Mouse (Mus musculus) T-helper 1 cell (primary cell): ENCODE results near the gene Cdkn2b.

Source experiments
- in situ Hi-C: fragments of 300-600 bp; cut with MboI, MseI; formaldehyde crosslinking; loops from one replicate; pipeline ENCODE4 v1.15.1; 2025; ENCODE audit warnings: high pct_unique_total_duplicates

Gene Cdkn2b

GRCm38 (mm10) chr4:89310491-89311254, at the start of gene Cdkn2b:
Gene Cdkn2b (minus strand): TSS chr4:89311039.
- in situ Hi-C loops, result loop anchor here (5.0 kb wide), 2 partner anchors 47 to 163 kb away; no protein-coding TSS in a partner anchor

- in situ Hi-C loops, result no loop called here
These were observed 49.5 kb upstream of the Cdkn2b start for GRCm38 (mm10) chr4:89360349-89360748.

- in situ Hi-C loops, result loop anchor here (5.0 to 10.0 kb wide), 3 partner anchors 47 to 217 kb away; partner anchors contain the start of genes Cdkn2a and Cdkn2b
These were observed 48.7 kb upstream of the Cdkn2b start for GRCm38 (mm10) chr4:89359506-89359905.

GRCm38 (mm10) chr4:89353935-89354334, 43.1 kb upstream of the Cdkn2b start:
- in situ Hi-C loops, result loop anchor here (10.0 kb wide), 1 partner anchor 59 kb away; the partner anchor contains the start of gene Cdkn2a

- in situ Hi-C loops, result loop anchor here (10.0 kb wide), 1 partner anchor 58 kb away; the partner anchor contains the start of gene Cdkn2a
These were observed 42.3 kb upstream of the Cdkn2b start for GRCm38 (mm10) chr4:89353071-89353582.

- in situ Hi-C loops, result loop anchor here (10.0 kb wide), 1 partner anchor 57 kb away; the partner anchor contains the start of gene Cdkn2a
These were observed 40.6 kb upstream of the Cdkn2b start for GRCm38 (mm10) chr4:89351474-89351873.

GRCm38 (mm10) chr4:89350938-89351451, 40.2 kb upstream of the Cdkn2b start:
- in situ Hi-C loops, result loop anchor here (10.0 kb wide), 1 partner anchor 56 kb away; the partner anchor contains the start of gene Cdkn2a

GRCm38 (mm10) chr4:89350391-89350790, 39.6 kb upstream of the Cdkn2b start:
- in situ Hi-C loops, result loop anchor here (10.0 kb wide), 1 partner anchor 56 kb away; the partner anchor contains the start of gene Cdkn2a

GRCm38 (mm10) chr4:89348842-89349241, 38.0 kb upstream of the Cdkn2b start:
- in situ Hi-C loops, result no loop called here

- in situ Hi-C loops, result loop anchor here (5.0 kb wide), 2 partner anchors 44 to 166 kb away; no protein-coding TSS in a partner anchor
These were observed 2.6 kb upstream of the Cdkn2b start for GRCm38 (mm10) chr4:89313461-89313860.

- in situ Hi-C loops, result loop anchor here (5.0 kb wide), 3 partner anchors 47 to 217 kb away; no protein-coding TSS in a partner anchor
These were observed 843 bp downstream of the Cdkn2b start for GRCm38 (mm10) chr4:89309996-89310395.

GRCm38 (mm10) chr4:89308001-89308400, 2.8 kb downstream of the Cdkn2b start:
- in situ Hi-C loops, result loop anchor here (5.0 kb wide), 1 partner anchor 219 kb away; no protein-coding TSS in a partner anchor

GRCm38 (mm10) chr4:89306798-89307365, 4.0 kb downstream of the Cdkn2b start:
- in situ Hi-C loops, result loop anchor here (5.0 kb wide), 1 partner anchor 220 kb away; no protein-coding TSS in a partner anchor

- in situ Hi-C loops, result loop anchor here (5.0 kb wide), 1 partner anchor 222 kb away; no protein-coding TSS in a partner anchor
These were observed 5.1 kb downstream of the Cdkn2b start for GRCm38 (mm10) chr4:89305691-89306090.

GRCm38 (mm10) chr4:89303281-89303995, 7.4 kb downstream of the Cdkn2b start:
- in situ Hi-C loops, result no loop called here

GRCm38 (mm10) chr4:89302129-89302528, 8.7 kb downstream of the Cdkn2b start:
- in situ Hi-C loops, result no loop called here

- in situ Hi-C loops, result loop anchor here (10.0 kb wide), 1 partner anchor 55 kb away; no protein-coding TSS in a partner anchor
These were observed 11.1 kb downstream of the Cdkn2b start for GRCm38 (mm10) chr4:89299721-89300120.

GRCm38 (mm10) chr4:89295441-89296220, 15.2 kb downstream of the Cdkn2b start:
- in situ Hi-C loops, result loop anchor here (10.0 kb wide), 1 partner anchor 59 kb away; no protein-coding TSS in a partner anchor

GRCm38 (mm10) chr4:89294486-89295440, 16.1 kb downstream of the Cdkn2b start, which contains the start of gene Cdkn2a:
Gene Cdkn2a (minus strand): TSS chr4:89294653.
- in situ Hi-C loops, result loop anchor here (10.0 kb wide), 1 partner anchor 60 kb away; no protein-coding TSS in a partner anchor
